Mouse (Mus musculus): ENCODE measurements around the gene Kcnt1. TPM values are rescaled to one million over a fixed set of nuclear protein-coding genes. Genes with fewer than 3 reads are reported as not detected.
A peak's percentile ranks its signal among the peaks of the same experiment; 100 is the strongest.

The Kcnt1 gene
- polyA plus RNA-seq, 1 experiment from 2014 or later = 1.0 TPM

- Histone ChIP-seq H3K9me3 (no peaks in the 10 kb centered on the region), H3K4me3 (no peak overlapping the region), H3K27me3 (ENCODE audit: insufficient read depth, poor library complexity, severe bottlenecking) (no peaks in the 10 kb centered on the region), H3K27ac (no peak overlapping the region), H3K4me1 (replicated peaks) (no peaks in the 10 kb centered on the region), H3K36me3 (peaks cover 99% of the 10 kb centered on the region)
- 88% methylated on average over 6 of the region's 6 CpGs for WGBS
- peak; percentile 21 for DNase-seq (ENCODE audit: low spot score)
Measured at GRCm38 (mm10) chr2:25931249-25931859, 67.8 kb downstream of the Kcnt1 start.

- H3K27me3 ChIP-seq (ENCODE audit: insufficient read depth, poor library complexity, severe bottlenecking) = no peaks in the 10 kb centered on the region
- H3K9me3 ChIP-seq = no peaks in the 10 kb centered on the region
- H3K4me1 ChIP-seq (replicated peaks) = no peaks in the 10 kb centered on the region
- no peak overlapping the region for H3K4me3 ChIP-seq
- WGBS = 91% methylated on average over 6 of the region's 6 CpGs
- H3K27ac ChIP-seq = no peak overlapping the region
- no peak for DNase-seq (ENCODE audit: low spot score)
- H3K36me3 ChIP-seq = peaks cover 100% of the 10 kb centered on the region
Measured at GRCm38 (mm10) chr2:25940503-25940902, 77.0 kb downstream of the Kcnt1 start.

- Histone ChIP-seq H3K9me3 (no peaks in the 10 kb centered on the region), H3K27ac (no peak overlapping the region), H3K36me3 (peaks cover 95% of the 10 kb centered on the region), H3K4me3 (no peak overlapping the region), H3K27me3 (ENCODE audit: insufficient read depth, poor library complexity, severe bottlenecking) (no peaks in the 10 kb centered on the region), H3K4me1 (replicated peaks) (no peaks in the 10 kb centered on the region)
- no peak for DNase-seq (ENCODE audit: low spot score)
- WGBS = 91% methylated on average over 2 of the region's 2 CpGs
Measured at GRCm38 (mm10) chr2:25943822-25944221, 80.3 kb downstream of the Kcnt1 start.

- peaks cover 95% of the 10 kb centered on the region for H3K36me3 ChIP-seq
Measured at GRCm38 (mm10) chr2:25947950-25948349, 84.4 kb downstream of the Kcnt1 start.

GRCm38 (mm10) chr2:25949291-25949690 lies 85.8 kb downstream of the Kcnt1 start:
- Histone ChIP-seq H3K4me1 (replicated peaks) (no peaks in the 10 kb centered on the region), H3K27ac (no peak overlapping the region), H3K36me3 (peaks cover 95% of the 10 kb centered on the region), H3K4me3 (no peak overlapping the region), H3K9me3 (no peaks in the 10 kb centered on the region), H3K27me3 (ENCODE audit: insufficient read depth, poor library complexity, severe bottlenecking) (no peaks in the 10 kb centered on the region)
- 92% methylated on average over 3 of the region's 3 CpGs for WGBS
- DNase-seq (ENCODE audit: low spot score) = no peak

More at GRCm38 (mm10) chr2:25947950-25948349, 84.4 kb downstream of the Kcnt1 start:
- no peaks in the 10 kb centered on the region for H3K4me1 ChIP-seq (replicated peaks)
- no peaks in the 10 kb centered on the region for H3K27me3 ChIP-seq (ENCODE audit: insufficient read depth, poor library complexity, severe bottlenecking)
- DNase-seq (ENCODE audit: low spot score) = no peak
- H3K4me3 ChIP-seq = no peak overlapping the region
- H3K27ac ChIP-seq = no peak overlapping the region
- 87% methylated on average over 3 of the region's 3 CpGs for WGBS
- H3K9me3 ChIP-seq = no peaks in the 10 kb centered on the region

Other genes starting within 250 kb of the Kcnt1 start
- gene Ccdc183, start 246.1 kb upstream of the Kcnt1 start, polyA plus RNA-seq (2016; fragmentation: Nextera tagmentation; extraction: Ambion mirVana) = 0.17 and 0.18 TPM in 2 replicates
- gene Tmem141, start 241.7 kb upstream of the Kcnt1 start, polyA plus RNA-seq (2016; fragmentation: Nextera tagmentation; extraction: Ambion mirVana) = 17.4 and 18.3 TPM in 2 replicates
- 1.00 and 1.2 TPM in 2 replicates for gene Fcna, start 235.7 kb upstream of the Kcnt1 start, polyA plus RNA-seq (2016; fragmentation: Nextera tagmentation; extraction: Ambion mirVana)
- gene Lcn8, start 210.6 kb upstream of the Kcnt1 start, polyA plus RNA-seq (2016; fragmentation: Nextera tagmentation; extraction: Ambion mirVana) = not detected in 2 replicates
- not detected in 2 replicates for gene Lcn5, start 205.8 kb upstream of the Kcnt1 start, polyA plus RNA-seq (2016; fragmentation: Nextera tagmentation; extraction: Ambion mirVana)
- gene Lcn6, start 186.9 kb upstream of the Kcnt1 start, polyA plus RNA-seq (2016; fragmentation: Nextera tagmentation; extraction: Ambion mirVana) = not detected in 2 replicates
- gene Lcn10, start 181.0 kb upstream of the Kcnt1 start, polyA plus RNA-seq (2016; fragmentation: Nextera tagmentation; extraction: Ambion mirVana) = not detected in 2 replicates
- not detected in 2 replicates for gene Obp2a, start 163.7 kb upstream of the Kcnt1 start, polyA plus RNA-seq (2016; fragmentation: Nextera tagmentation; extraction: Ambion mirVana)
- gene Bmyc, start 157.0 kb upstream of the Kcnt1 start, polyA plus RNA-seq (2016; fragmentation: Nextera tagmentation; extraction: Ambion mirVana) = 77.9 and 86.1 TPM in 2 replicates
- not detected in 2 replicates for gene Obp2b, start 126.7 kb upstream of the Kcnt1 start, polyA plus RNA-seq (2016; fragmentation: Nextera tagmentation; extraction: Ambion mirVana)
- gene Lcn3, start 98.2 kb upstream of the Kcnt1 start, polyA plus RNA-seq (2016; fragmentation: Nextera tagmentation; extraction: Ambion mirVana) = not detected in 2 replicates
- gene Lcn11, start 86.7 kb upstream of the Kcnt1 start, polyA plus RNA-seq (2016; fragmentation: Nextera tagmentation; extraction: Ambion mirVana) = not detected in 2 replicates
- not detected in 2 replicates for gene Gm13539, start 81.5 kb upstream of the Kcnt1 start, polyA plus RNA-seq (2016; fragmentation: Nextera tagmentation; extraction: Ambion mirVana)
- not detected in 2 replicates for gene Glt6d1, start 47.9 kb upstream of the Kcnt1 start, polyA plus RNA-seq (2016; fragmentation: Nextera tagmentation; extraction: Ambion mirVana)
- not detected in 2 replicates for gene Lcn9, start 40.6 kb upstream of the Kcnt1 start, polyA plus RNA-seq (2016; fragmentation: Nextera tagmentation; extraction: Ambion mirVana)
- gene Sohlh1, start 16.5 kb upstream of the Kcnt1 start, polyA plus RNA-seq (2016; fragmentation: Nextera tagmentation; extraction: Ambion mirVana) = not detected in 2 replicates
- gene Camsap1, start 119.5 kb downstream of the Kcnt1 start, polyA plus RNA-seq (2016; fragmentation: Nextera tagmentation; extraction: Ambion mirVana) = 33.4 and 48.7 TPM in 2 replicates
- 94.4 and 96.9 TPM in 2 replicates for gene Ubac1, start 158.0 kb downstream of the Kcnt1 start, polyA plus RNA-seq (2016; fragmentation: Nextera tagmentation; extraction: Ambion mirVana)